Mouse (Mus musculus): ENCODE measurements at regions not wholly inside any gene's neighbourhood (a gene's known extent, or its start where the extent isn't known, plus 50 kb on each side); places are given as distances from the start of the nearest gene placed in this dataset.
A peak's percentile ranks its signal among the peaks of the same experiment; 100 is the strongest.

DNA sequence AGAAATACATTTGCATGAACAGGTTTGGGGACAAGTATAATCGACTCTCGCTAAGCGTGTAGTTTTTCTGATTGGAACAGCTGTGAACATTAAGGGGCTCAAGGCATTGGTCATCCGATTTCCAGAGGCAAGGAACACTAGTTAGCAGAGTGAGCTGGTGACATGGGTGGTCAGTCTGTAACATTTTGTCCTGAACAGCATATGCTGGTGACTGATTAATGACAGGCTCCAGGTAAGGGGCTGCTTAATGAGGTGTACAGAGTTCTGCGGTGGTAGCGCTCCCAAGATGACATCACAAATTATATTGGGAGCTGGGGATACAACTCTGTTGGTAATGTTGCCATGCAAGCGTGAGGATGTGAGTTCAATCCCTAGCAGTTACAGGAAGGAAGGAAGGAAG is 266.3 kb upstream of the Castor2 start:
- intact Hi-C loops (cut with DNase I), result no loop called here

GRCm38 (mm10) chr5:133828226-133828625 is 271.3 kb upstream of the Castor2 start:
- intact Hi-C loops (cut with DNase I), result no loop called here
- no peak for DNase-seq (ENCODE audit: low spot score in 2 of 2)

More for the DNA sequence above, 266.3 kb upstream of the Castor2 start:
- DNase-seq (ENCODE audit: low spot score in 2 of 2), result no peak

DNA sequence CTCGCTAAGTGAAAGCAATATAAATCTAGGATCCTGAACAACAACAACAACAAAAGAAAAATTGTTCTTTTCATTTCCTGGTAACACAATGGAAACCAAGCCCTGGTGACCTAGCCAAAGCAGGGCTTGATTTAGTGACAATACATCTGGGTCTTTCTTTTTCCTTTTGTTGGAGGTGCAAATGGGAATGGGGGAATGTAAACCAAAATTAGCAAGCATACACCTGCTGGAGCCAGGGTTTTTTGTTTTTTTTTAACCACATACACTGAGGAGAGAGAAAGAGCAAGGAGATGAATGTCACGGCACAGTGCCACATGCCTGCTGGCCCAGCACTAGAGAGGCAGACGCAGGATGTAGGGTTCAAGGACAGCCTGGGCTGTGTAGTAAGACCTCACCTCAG is 275.6 kb upstream of the Castor2 start:
- no peak for DNase-seq (ENCODE audit: low spot score in 2 of 2)
- intact Hi-C loops (cut with DNase I), result no loop called here

DNA sequence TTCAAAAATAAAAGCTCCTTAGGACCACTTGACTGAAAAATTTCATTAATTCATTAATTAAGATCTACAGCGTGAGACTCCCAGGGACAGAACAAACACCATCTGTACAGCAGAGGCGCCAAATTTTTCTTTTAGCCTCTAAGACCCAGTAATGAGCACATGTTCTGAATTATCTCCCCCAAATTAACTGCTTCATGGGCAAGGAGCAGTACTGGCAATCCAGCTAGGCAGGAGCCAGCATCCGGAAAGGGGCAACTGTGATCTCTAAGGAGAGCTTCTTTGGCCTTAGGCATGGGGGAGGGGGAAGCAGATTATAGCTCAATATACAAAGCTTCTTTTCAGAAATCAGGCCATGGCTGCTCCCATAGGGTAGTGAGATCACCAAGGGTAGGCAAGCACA is 278.2 kb upstream of the Castor2 start:
- no peak for DNase-seq (ENCODE audit: low spot score in 2 of 2)
- intact Hi-C loops (cut with DNase I), result no loop called here

DNA sequence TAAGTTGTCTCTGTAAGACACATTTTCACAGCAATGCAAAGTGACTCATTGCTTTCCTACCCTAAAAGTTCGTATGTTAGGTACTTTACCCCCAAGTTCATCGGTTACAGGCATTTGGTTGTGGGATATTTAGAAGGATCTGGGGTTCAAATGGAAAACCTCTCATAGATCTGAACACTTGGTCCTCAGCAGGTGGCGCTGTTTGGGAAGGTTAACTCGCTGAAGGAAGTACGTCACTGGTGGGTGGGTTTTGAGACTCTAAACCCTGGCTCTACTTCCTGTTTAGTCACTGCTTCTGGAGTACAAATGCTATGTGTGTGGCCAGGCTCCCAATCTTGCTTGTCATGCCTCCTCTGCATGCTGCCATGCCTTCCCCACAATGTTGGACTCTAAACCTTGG is 284.0 kb upstream of the Castor2 start:
- DNase-seq (ENCODE audit: low spot score in 2 of 2), result no peak
- intact Hi-C loops (cut with DNase I), result no loop called here

DNA sequence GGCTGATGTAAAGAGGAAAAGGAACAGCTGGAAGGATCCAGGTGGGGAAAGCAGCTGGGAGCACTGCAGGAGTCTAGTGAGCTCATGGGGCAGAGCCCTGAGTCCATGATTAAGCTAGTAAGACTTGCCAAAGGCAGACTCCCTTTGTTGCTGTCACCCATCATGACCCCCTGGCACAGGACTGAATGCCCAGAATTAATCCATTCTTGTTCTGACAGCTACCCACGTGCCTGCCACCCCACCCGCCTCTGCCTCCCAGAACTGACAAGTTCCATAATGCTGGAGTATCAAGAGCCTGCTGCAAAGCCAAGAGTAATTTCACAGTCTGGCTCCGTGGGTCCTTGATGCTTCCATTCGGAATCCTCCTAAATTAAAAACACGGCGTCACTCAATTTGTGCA is 285.1 kb upstream of the Castor2 start:
- DNase-seq (ENCODE audit: low spot score in 2 of 2), result peak; percentile 35 to 36
- intact Hi-C loops (cut with DNase I), result no loop called here

GRCm38 (mm10) chr5:133812216-133812615 is 287.3 kb upstream of the Castor2 start:
- no peak for DNase-seq (ENCODE audit: low spot score in 2 of 2)
- intact Hi-C loops (cut with DNase I), result no loop called here

GRCm38 (mm10) chr5:133806891-133807290 is 292.6 kb upstream of the Castor2 start:
- peak; percentile 15 to 20 for DNase-seq (ENCODE audit: low spot score in 2 of 2)
- intact Hi-C loops (cut with DNase I), result no loop called here

- intact Hi-C loops (cut with DNase I), result no loop called here
- DNase-seq (ENCODE audit: low spot score in 2 of 2), result no peak
Measured at GRCm38 (mm10) chr5:133802001-133802400, 297.5 kb upstream of the Castor2 start.

DNA sequence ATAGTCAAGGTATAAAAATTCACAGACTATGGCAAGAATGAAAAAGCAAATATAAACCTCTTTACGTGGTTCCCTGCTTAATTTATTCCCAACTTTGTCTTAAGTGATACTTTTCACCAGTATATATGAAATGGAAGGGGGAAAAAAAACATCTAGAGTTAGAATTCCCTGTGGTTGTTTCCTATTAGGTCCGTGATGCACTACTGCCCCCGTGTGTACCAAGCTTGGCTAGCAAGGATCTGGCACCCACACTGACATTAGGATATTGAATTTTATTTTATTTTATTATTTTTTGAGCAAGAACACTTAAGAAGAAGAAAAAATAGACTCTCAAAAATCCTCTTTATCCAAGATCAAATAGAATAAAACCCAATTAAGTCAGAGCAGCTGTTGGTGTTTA is 303.9 kb upstream of the Castor2 start:
- intact Hi-C loops (cut with DNase I), result loop anchor here (10.0 kb wide), 1 partner anchor 1561 kb away; no protein-coding TSS in a partner anchor
- peak; percentile 52 to 73 for DNase-seq (ENCODE audit: low spot score in 2 of 2)

GRCm38 (mm10) chr5:133790726-133791125 is 308.8 kb upstream of the Castor2 start:
- intact Hi-C loops (cut with DNase I), result loop anchor here (10.0 kb wide), 1 partner anchor 1556 kb away; no protein-coding TSS in a partner anchor

GRCm38 (mm10) chr5:133788006-133788405 is 311.5 kb upstream of the Castor2 start:
- no peak for DNase-seq (ENCODE audit: low spot score in 2 of 2)
- intact Hi-C loops (cut with DNase I), result no loop called here

More at GRCm38 (mm10) chr5:133790726-133791125, 308.8 kb upstream of the Castor2 start:
- no peak for DNase-seq (ENCODE audit: low spot score in 2 of 2)

- intact Hi-C loops (cut with DNase I), result no loop called here
- DNase-seq (ENCODE audit: low spot score in 2 of 2), result no peak
Measured at GRCm38 (mm10) chr5:133787491-133787890, 312.0 kb upstream of the Castor2 start.

- intact Hi-C loops (cut with DNase I), result no loop called here
- no peak for DNase-seq (ENCODE audit: low spot score in 2 of 2)
Measured at GRCm38 (mm10) chr5:133776591-133776990, 322.9 kb upstream of the Castor2 start.

DNA sequence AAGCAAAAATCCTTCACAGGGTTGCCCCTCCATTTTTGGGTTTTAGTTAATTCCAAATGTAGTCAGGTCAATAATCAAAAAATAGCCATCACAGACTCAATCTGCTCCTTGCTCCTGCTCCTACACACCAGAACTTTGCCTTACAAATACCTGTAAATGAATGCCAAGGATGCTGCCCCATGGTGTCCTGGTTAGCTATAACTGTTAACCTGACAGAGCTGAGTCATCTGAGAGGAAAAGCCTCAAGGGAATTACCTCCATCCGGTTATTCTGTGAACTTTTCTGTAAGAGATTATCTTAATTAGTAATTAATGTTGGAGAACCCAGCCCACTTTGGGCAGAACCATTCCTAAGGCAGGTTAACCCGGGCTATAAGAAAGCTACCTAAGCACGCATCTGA is 325.4 kb upstream of the Castor2 start:
- DNase-seq (ENCODE audit: low spot score in 2 of 2), result no peak
- intact Hi-C loops (cut with DNase I), result no loop called here

DNA sequence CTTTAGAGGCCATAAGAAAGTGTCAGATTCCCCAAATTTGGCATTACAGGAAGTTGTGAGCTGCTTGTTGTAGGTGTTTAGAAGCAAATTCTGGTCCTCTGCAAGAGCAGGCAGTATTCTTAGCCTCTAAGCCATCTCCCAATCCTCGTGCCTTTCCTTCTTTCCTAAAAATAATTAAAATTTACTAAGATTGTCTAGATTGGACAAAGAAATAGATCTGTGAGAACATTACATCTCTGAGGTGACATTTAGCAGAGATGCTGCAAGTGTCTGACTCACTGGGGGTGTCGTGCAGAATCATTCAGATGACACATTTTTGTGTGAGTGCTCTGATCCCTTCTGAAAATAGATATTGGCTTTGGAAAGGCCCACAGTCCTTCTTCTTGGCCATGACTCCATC is 330.7 kb upstream of the Castor2 start:
- peak; percentile 19 to 56 for DNase-seq (ENCODE audit: low spot score in 2 of 2)
- intact Hi-C loops (cut with DNase I), result no loop called here

GRCm38 (mm10) chr5:133757817-133758216 is 341.7 kb upstream of the Castor2 start:
- DNase-seq (ENCODE audit: low spot score in 2 of 2), result peak in 1 of 2 experiments; percentile 19
- intact Hi-C loops (cut with DNase I), result no loop called here

GRCm38 (mm10) chr5:133754180-133754579 is 345.3 kb upstream of the Castor2 start:
- intact Hi-C loops (cut with DNase I), result no loop called here
- no peak for DNase-seq (ENCODE audit: low spot score in 2 of 2)

DNA sequence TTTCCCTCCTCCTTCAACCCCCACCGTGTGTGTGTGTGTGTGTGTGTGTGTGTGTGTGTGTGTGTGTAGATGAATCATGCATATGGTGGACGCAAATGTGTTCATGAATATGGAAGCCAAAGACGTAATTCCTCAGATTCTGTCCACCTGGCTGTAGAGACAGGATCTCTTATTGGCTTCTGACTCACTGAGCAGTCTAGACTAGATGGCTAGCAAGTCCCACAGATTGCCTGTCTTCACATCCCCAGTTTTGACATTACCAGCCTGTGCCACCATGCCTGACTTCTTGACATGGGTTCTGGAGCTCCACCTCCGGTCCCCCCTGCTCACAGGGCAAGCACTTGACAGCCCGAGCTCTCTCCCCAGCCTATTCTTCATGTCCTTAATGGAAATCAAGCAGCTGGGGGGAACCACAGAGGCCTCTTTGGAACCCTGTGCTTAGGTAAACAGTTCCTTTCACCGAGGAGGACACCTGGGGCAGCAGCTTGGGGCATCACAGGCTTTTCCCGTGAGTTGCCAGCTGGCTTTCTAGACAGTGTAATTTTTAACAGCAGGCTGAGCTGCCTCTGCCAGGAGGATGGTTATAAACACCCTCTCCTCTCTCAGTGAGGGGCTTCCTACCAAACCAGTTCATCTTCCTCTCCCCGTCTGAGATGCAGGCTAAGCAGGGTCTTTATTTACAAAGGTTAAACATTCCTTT is 345.9 kb upstream of the Castor2 start:
- intact Hi-C loops (cut with DNase I), result no loop called here
- peak; percentile 21 to 45 for DNase-seq (ENCODE audit: low spot score in 2 of 2)

DNA sequence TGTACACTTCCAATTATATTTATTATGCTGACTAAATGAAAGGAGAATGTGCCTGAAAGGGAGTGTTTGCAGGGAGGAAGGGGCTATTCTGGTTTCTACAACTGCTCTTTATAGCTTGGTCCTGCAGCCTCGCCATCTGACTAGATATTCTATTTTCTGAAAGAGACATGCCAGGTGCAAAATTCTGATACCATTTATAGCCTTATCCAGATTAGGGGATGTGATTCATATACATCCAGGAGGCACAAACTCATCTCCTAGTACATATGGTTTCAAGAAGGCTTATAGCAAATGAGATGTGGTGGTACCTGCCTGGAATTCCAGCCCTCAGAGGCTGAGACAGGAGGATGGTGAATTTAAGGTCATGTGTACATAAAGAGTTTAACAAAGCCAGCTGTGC is 352.6 kb upstream of the Castor2 start:
- peak in 1 of 2 experiments; percentile 7 for DNase-seq (ENCODE audit: low spot score in 2 of 2)
- intact Hi-C loops (cut with DNase I), result no loop called here

GRCm38 (mm10) chr5:133746411-133746810 is 353.1 kb upstream of the Castor2 start:
- no peak for DNase-seq (ENCODE audit: low spot score in 2 of 2)
- intact Hi-C loops (cut with DNase I), result no loop called here

DNA sequence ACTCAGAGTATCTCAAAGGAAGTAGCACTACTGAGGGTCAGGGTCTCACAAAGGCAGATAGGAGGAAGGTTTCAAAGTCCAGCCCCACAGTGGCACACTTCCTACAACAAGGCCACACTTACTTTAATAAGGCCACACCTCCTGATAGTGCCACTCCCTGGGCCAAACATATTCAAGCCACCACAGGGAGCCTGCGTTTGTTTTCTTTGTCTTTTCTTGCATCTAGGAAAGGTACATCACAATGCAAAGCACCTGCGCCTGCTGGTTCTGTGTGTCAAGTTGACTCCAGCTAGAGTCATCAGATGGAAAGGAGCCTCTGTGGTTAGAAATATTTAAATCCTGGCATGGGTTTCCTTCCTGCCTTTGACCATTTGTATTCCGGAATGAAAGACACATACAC is 355.4 kb upstream of the Castor2 start:
- intact Hi-C loops (cut with DNase I), result no loop called here
- no peak for DNase-seq (ENCODE audit: low spot score in 2 of 2)
